ENCODE assay signal across 9 mouse cellular contexts in the genomic region with DNA sequence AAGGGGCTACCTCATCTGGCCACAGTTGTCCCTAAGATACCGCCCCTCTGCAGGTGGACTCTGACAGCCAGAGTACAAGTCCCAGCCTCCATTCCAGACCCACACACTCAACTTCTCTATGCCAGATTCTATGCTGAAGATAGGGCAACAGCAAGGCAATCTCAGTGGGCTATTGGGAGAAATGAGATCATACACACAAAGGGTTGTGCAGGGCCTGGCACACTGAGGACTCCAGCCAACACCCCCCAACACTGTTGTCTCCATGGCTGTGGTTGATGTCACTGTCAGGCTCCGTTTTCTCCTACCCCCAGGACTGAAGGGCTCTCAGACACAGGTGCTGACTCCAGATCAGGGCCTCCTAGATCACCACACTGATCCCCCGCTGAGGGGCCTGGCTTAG. TPM values are rescaled to one million over a fixed set of nuclear protein-coding genes. Genes with fewer than 3 reads are reported as not detected.
DNase-seq lines count a peak whose midpoint lies in the region; ATAC-seq and TF ChIP-seq lines count a peak whose summit lies in the region.
"Had no signal": no experiment of that assay in that cellular context is flagged by ENCODE, and none has a peak within 500 bp of the region (broad histone marks: within the 10 kb centered on the region; RNA-seq: fewer than 3 reads in every experiment).

No protein-coding gene starts in this region.

- H3K27me3 ChIP-seq in heart, embryonic 13.5 days (replicated peaks) = no peaks in the 10 kb centered on the region
- H3K27me3 ChIP-seq in ES-Bruce4 (ENCODE audit: control insufficient read depth, insufficient read depth, low read length, poor library complexity, severe bottlenecking) = no peaks in the 10 kb centered on the region
- H3K27me3 ChIP-seq in forebrain, embryonic 15.5 days = no peaks in the 10 kb centered on the region

- no peak for TF ChIP-seq CTCF in ES-Bruce4 (IDR thresholded peaks at IDR 0.05; ENCODE audit: low read depth, low read length)

- intact Hi-C loops in heart, postnatal 36 days (cut with DNase I) = loop anchor here (2.0 kb wide), 1 partner anchor 41 kb away; the partner anchor contains the start of genes Lmf2 and Ncaph2

- no peak for ATAC-seq in heart, embryonic 13.5 days (ENCODE audit: extremely low read depth, insufficient number of reproducible peaks, low FRiP score, low TSS enrichment)
- no peak for ATAC-seq in forebrain, embryonic 15.5 days (replicated peaks)

- H3K4me2 ChIP-seq in heart, embryonic 13.5 days = peak overlapping the region; percentile 91
- peak overlapping the region; percentile 85 for H3K4me2 ChIP-seq in forebrain, embryonic 15.5 days (replicated peaks)

- no peaks in the 10 kb centered on the region for H3K36me3 ChIP-seq in heart, embryonic 13.5 days
- H3K36me3 ChIP-seq in ES-Bruce4 (ENCODE audit: control insufficient read depth, insufficient read depth, low read length, poor library complexity, severe bottlenecking) = no peaks in the 10 kb centered on the region
- no peaks in the 10 kb centered on the region for H3K36me3 ChIP-seq in forebrain, embryonic 15.5 days
- H3K36me3 ChIP-seq in macrophage (ENCODE audit: inconsistent target) = no peaks in the 10 kb centered on the region

- H3K4me3 ChIP-seq in heart, embryonic 13.5 days = peak overlapping the region; percentile 75
- H3K4me3 ChIP-seq in ES-Bruce4 (ENCODE audit: low read depth, low read length) = peak overlapping the region; percentile 86
- peak overlapping the region; percentile 78 for H3K4me3 ChIP-seq in forebrain, embryonic 15.5 days
- H3K4me3 ChIP-seq in macrophage (ENCODE audit: inconsistent target) = peak overlapping the region; percentile 67

- H3K9me3 ChIP-seq in heart, embryonic 13.5 days = no peaks in the 10 kb centered on the region
- no peaks in the 10 kb centered on the region for H3K9me3 ChIP-seq in ES-Bruce4 (replicated peaks; ENCODE audit: control insufficient read depth, insufficient read depth, low read length, poor library complexity, severe bottlenecking)
- no peaks in the 10 kb centered on the region for H3K9me3 ChIP-seq in forebrain, embryonic 15.5 days

- H3K79me2 ChIP-seq in macrophage (ENCODE audit: inconsistent target) = peaks cover 58% of the 10 kb centered on the region

- H3K27ac ChIP-seq in heart, embryonic 13.5 days (replicated peaks) = no peak overlapping the region
- H3K27ac ChIP-seq in ES-Bruce4 (ENCODE audit: insufficient read depth, low read length) = no peak overlapping the region
- H3K27ac ChIP-seq in forebrain, embryonic 15.5 days (replicated peaks) = no peak overlapping the region
- no peak overlapping the region for H3K27ac ChIP-seq in macrophage

- TF ChIP-seq EP300 in ES-Bruce4 (IDR thresholded peaks at IDR 0.05; ENCODE audit: insufficient read depth, low read depth, low read length) = no peak

- 29% methylated on average over 3 of the region's 3 CpGs for WGBS in heart, embryonic 13.5 days
- WGBS in forebrain, embryonic 15.5 days = 27% methylated on average over 3 of the region's 3 CpGs
- 38% methylated on average over 3 of the region's 3 CpGs for WGBS in macrophage (ENCODE audit: missing documents)

- no peak for TF ChIP-seq POLR2A in ES-Bruce4 (IDR thresholded peaks at IDR 0.05; ENCODE audit: insufficient read depth, low read length)

- H3K4me1 ChIP-seq in heart, embryonic 13.5 days = peaks cover 49% of the 10 kb centered on the region
- H3K4me1 ChIP-seq in ES-Bruce4 (ENCODE audit: control insufficient read depth, insufficient read depth, low read length) = no peaks in the 10 kb centered on the region
- peaks cover 47% of the 10 kb centered on the region for H3K4me1 ChIP-seq in forebrain, embryonic 15.5 days

- peak overlapping the region; percentile 95 for H3K9ac ChIP-seq in heart, embryonic 13.5 days
- H3K9ac ChIP-seq in ES-Bruce4 (ENCODE audit: low read depth, poor library complexity, severe bottlenecking) = peak overlapping the region; percentile 83
- peak overlapping the region; percentile 80 for H3K9ac ChIP-seq in forebrain, embryonic 15.5 days (replicated peaks)

- no peak for DNase-seq in heart, postnatal 36 days
- DNase-seq in T-cell, adult 2 months (ENCODE audit: low spot score) = no peak
- no peak for DNase-seq in urinary bladder, adult 2 months (ENCODE audit: low spot score)
- no peak for DNase-seq in thymus, postnatal 4 days
- DNase-seq: gastrocnemius, postnatal 25 days had no signal

RNA-seq across cellular contexts. Expression of gene Sbf1, which starts 1.0 kb away (rescaled TPM):
- 34.3 and 38.3 TPM in 2 replicates for polyA plus RNA-seq in heart, embryonic 13.5 days (2015; fragmentation: Nextera tagmentation; extraction: Ambion mirVana)
- 10 to 100 TPM; 65.7 to 75.5 TPM for total RNA-seq in heart, postnatal 36 days (2021)
- polyA plus RNA-seq in ES-Bruce4 (2011; ENCODE audit: insufficient read depth, insufficient read length, low read depth, missing spikeins) = 51.5 and 66.1 TPM in 2 replicates
- polyA plus RNA-seq in forebrain, embryonic 15.5 days (2015; fragmentation: Nextera tagmentation; extraction: Ambion mirVana) = 79.0 and 83.4 TPM in 2 replicates
- 100 to 1,000 TPM; 154 to 799 (median 223) TPM for total RNA-seq in macrophage (2018; cell fraction: chromatin; rRNA removed)
- 10 to 100 TPM; 22.2 to 63.3 (median 37.8) TPM for total RNA-seq in macrophage (2018; cell fraction: cytosol; rRNA removed)
- 100 to 1,000 TPM in 20 of 26 experiments, 10 to 100 TPM in 6; 71.2 to 254 (median 121) TPM for total RNA-seq in macrophage (2018; cell fraction: nucleus; rRNA removed)
- polyA plus RNA-seq in macrophage (2018) = 25.5 to 41.4 TPM (median 33.6 TPM) in 3 replicates
- polyA plus RNA-seq in urinary bladder, adult 2 months (2012; rRNA removed) = 85.7 and 112 TPM in 2 replicates

RNA-seq across cellular contexts. Expression of gene Adm2, which starts 8.4 kb away (rescaled TPM):
- 0.66 and 0.85 TPM in 2 replicates for polyA plus RNA-seq in heart, embryonic 13.5 days (2015; fragmentation: Nextera tagmentation; extraction: Ambion mirVana)
- total RNA-seq in heart, postnatal 36 days (2021) = not detected
- polyA plus RNA-seq in ES-Bruce4 (2011; ENCODE audit: insufficient read depth, insufficient read length, low read depth, missing spikeins) = 1.1 TPM in 1 of 2 replicates, not detected in the other
- not detected in 2 replicates for polyA plus RNA-seq in forebrain, embryonic 15.5 days (2015; fragmentation: Nextera tagmentation; extraction: Ambion mirVana)
- total RNA-seq in macrophage (2018; cell fraction: chromatin; rRNA removed) = under 1 TPM in 1 of 26 experiments, not detected in 25; 0.73 TPM
- total RNA-seq in macrophage (2018; cell fraction: cytosol; rRNA removed) = not detected
- not detected for total RNA-seq in macrophage (2018; cell fraction: nucleus; rRNA removed)
- not detected in 3 replicates for polyA plus RNA-seq in macrophage (2018)
- polyA plus RNA-seq in urinary bladder, adult 2 months (2012; rRNA removed) = not detected in 2 replicates
- total RNA-seq: gastrocnemius, postnatal 25 days had no signal

RNA-seq across cellular contexts. Expression of gene Miox, which starts 20.1 kb away (rescaled TPM):
- polyA plus RNA-seq in heart, embryonic 13.5 days (2015; fragmentation: Nextera tagmentation; extraction: Ambion mirVana) = 0.34 TPM in 1 of 2 replicates, not detected in the other
- total RNA-seq in heart, postnatal 36 days (2021) = not detected
- polyA plus RNA-seq in ES-Bruce4 (2011; ENCODE audit: insufficient read depth, insufficient read length, low read depth, missing spikeins) (not detected in 2 replicates), macrophage (2018) (not detected in 3 replicates)
- polyA plus RNA-seq in forebrain, embryonic 15.5 days (2015; fragmentation: Nextera tagmentation; extraction: Ambion mirVana) = not detected in 2 replicates
- total RNA-seq in macrophage (2018; cell fraction: chromatin; rRNA removed) = not detected
- total RNA-seq in macrophage (2018; cell fraction: cytosol; rRNA removed) = not detected
- total RNA-seq in macrophage (2018; cell fraction: nucleus; rRNA removed) = not detected
- polyA plus RNA-seq in urinary bladder, adult 2 months (2012; rRNA removed) = not detected in 2 replicates
- total RNA-seq: gastrocnemius, postnatal 25 days had no signal

RNA-seq across cellular contexts. Expression of gene Lmf2, which starts 41.4 kb away (rescaled TPM):
- 43.8 and 46.2 TPM in 2 replicates for polyA plus RNA-seq in heart, embryonic 13.5 days (2015; fragmentation: Nextera tagmentation; extraction: Ambion mirVana)
- 10 to 100 TPM; 29.0 to 33.2 TPM for total RNA-seq in heart, postnatal 36 days (2021)
- polyA plus RNA-seq in ES-Bruce4 (2011; ENCODE audit: insufficient read depth, insufficient read length, low read depth, missing spikeins) (41.4 and 42.1 TPM in 2 replicates), macrophage (2018) (19.8 to 30.4 TPM (median 23.9 TPM) in 3 replicates)
- 31.6 and 33.0 TPM in 2 replicates for polyA plus RNA-seq in forebrain, embryonic 15.5 days (2015; fragmentation: Nextera tagmentation; extraction: Ambion mirVana)
- 10 to 100 TPM; 10.6 to 41.7 (median 20.7) TPM for total RNA-seq in macrophage (2018; cell fraction: chromatin; rRNA removed)
- total RNA-seq in macrophage (2018; cell fraction: cytosol; rRNA removed) = 10 to 100 TPM; 15.8 to 33.9 (median 24.1) TPM
- total RNA-seq in macrophage (2018; cell fraction: nucleus; rRNA removed) = 10 to 100 TPM; 24.9 to 47.4 (median 34.5) TPM
- polyA plus RNA-seq in urinary bladder, adult 2 months (2012; rRNA removed) = 15.8 and 26.7 TPM in 2 replicates

RNA-seq across cellular contexts. Expression of gene Ncaph2, which starts 41.4 kb away (rescaled TPM):
- polyA plus RNA-seq in heart, embryonic 13.5 days (2015; fragmentation: Nextera tagmentation; extraction: Ambion mirVana) = 94.1 and 109 TPM in 2 replicates
- total RNA-seq in heart, postnatal 36 days (2021) = 10 to 100 TPM; 50.4 to 58.6 TPM
- polyA plus RNA-seq in ES-Bruce4 (2011; ENCODE audit: insufficient read depth, insufficient read length, low read depth, missing spikeins) (164 and 173 TPM in 2 replicates), macrophage (2018) (37.1 to 52.3 TPM (median 40.4 TPM) in 3 replicates)
- 127 and 149 TPM in 2 replicates for polyA plus RNA-seq in forebrain, embryonic 15.5 days (2015; fragmentation: Nextera tagmentation; extraction: Ambion mirVana)
- total RNA-seq in macrophage (2018; cell fraction: chromatin; rRNA removed) = 100 to 1,000 TPM in 15 of 26 experiments, 10 to 100 TPM in 11; 46.3 to 230 (median 112) TPM
- 10 to 100 TPM; 30.0 to 46.2 (median 38.9) TPM for total RNA-seq in macrophage (2018; cell fraction: cytosol; rRNA removed)
- total RNA-seq in macrophage (2018; cell fraction: nucleus; rRNA removed) = 10 to 100 TPM; 24.0 to 80.6 (median 40.6) TPM
- 95.7 and 112 TPM in 2 replicates for polyA plus RNA-seq in urinary bladder, adult 2 months (2012; rRNA removed)
